ENCODE assay signal across 21 mouse cellular contexts in genomic region chr17:29503700-29504099, GRCm38 (mm10). TPM values are rescaled to one million over a fixed set of nuclear protein-coding genes. Genes with fewer than 3 reads are reported as not detected.
DNase-seq lines count a peak whose midpoint lies in the region; ATAC-seq and TF ChIP-seq lines count a peak whose summit lies in the region.
"Had no signal": no experiment of that assay in that cellular context is flagged by ENCODE, and none has a peak within 500 bp of the region (broad histone marks: within the 10 kb centered on the region; RNA-seq: fewer than 3 reads in every experiment).

No protein-coding gene starts in this region.

- TF ChIP-seq EP300 in heart, postnatal 0 days (IDR thresholded peaks at IDR 0.05; ENCODE audit: low read depth), result no peak
- TF ChIP-seq EP300 in lung, postnatal 0 days (IDR thresholded peaks at IDR 0.05), result no peak

- H3K27me3 ChIP-seq in heart, postnatal 0 days (ENCODE audit: control insufficient read depth, insufficient read depth, low read length), result no peaks in the 10 kb centered on the region
- no peaks in the 10 kb centered on the region for H3K27me3 ChIP-seq in lung, postnatal 0 days (replicated peaks; ENCODE audit: insufficient read depth, low read length)
- H3K27me3 ChIP-seq in small intestine, adult 2 months (ENCODE audit: control insufficient read depth, insufficient read depth, low read length), result no peaks in the 10 kb centered on the region

- peak; percentile 28 for TF ChIP-seq CTCF in heart, postnatal 0 days (IDR thresholded peaks at IDR 0.05; ENCODE audit: low read depth)
- TF ChIP-seq CTCF in lung, postnatal 0 days (IDR thresholded peaks at IDR 0.05), result peak; percentile 51
- peak; percentile 24; the same call in 1 of the 2 replicates for TF ChIP-seq CTCF in small intestine, adult 2 months (IDR thresholded peaks at IDR 0.05; ENCODE audit: extremely low read depth, insufficient read length, insufficient replicate concordance, low read depth, low read length)

- 79% methylated on average over 5 of the region's 5 CpGs for WGBS in heart, postnatal 0 days
- 81% methylated on average over 5 of the region's 5 CpGs for WGBS in lung, postnatal 0 days
- WGBS in small intestine, adult 2 months, result 81% methylated on average over 5 of the region's 5 CpGs

- no peak for ATAC-seq in heart, postnatal 0 days (ENCODE audit: insufficient read depth, low read depth)
- no peak for ATAC-seq in lung, postnatal 0 days

- H3K27ac ChIP-seq in heart, postnatal 0 days (ENCODE audit: low read depth), result no peak overlapping the region
- H3K27ac ChIP-seq in lung, postnatal 0 days (ENCODE audit: low read length), result no peak overlapping the region
- no peak overlapping the region for H3K27ac ChIP-seq in small intestine, adult 2 months (ENCODE audit: insufficient read depth, low read depth, low read length)
- H3K27ac ChIP-seq: embryonic facial prominence, embryonic 10.5 days had no signal

- peaks cover 6% of the 10 kb centered on the region; the same call in 1 of the 2 replicates for H3K4me1 ChIP-seq in heart, postnatal 0 days (ENCODE audit: control insufficient read depth, insufficient read depth)
- H3K4me1 ChIP-seq in lung, postnatal 0 days (ENCODE audit: insufficient read depth, low read depth, low read length), result peaks cover 6% of the 10 kb centered on the region; the same call in 1 of the 2 replicates
- H3K4me1 ChIP-seq in small intestine, adult 2 months (ENCODE audit: control insufficient read depth, insufficient read depth, insufficient read length, low read length), result peaks cover 5% of the 10 kb centered on the region

- H3K4me2 ChIP-seq in heart, postnatal 0 days (ENCODE audit: low read depth, low read length), result peak overlapping the region; percentile 56; the same call in 1 of the 2 replicates
- H3K4me2 ChIP-seq in lung, postnatal 0 days (replicated peaks; ENCODE audit: low read depth, low read length), result no peak overlapping the region; the same call in 1 of the 2 replicates

- intact Hi-C loops in heart, postnatal 10 days (cut with DNase I), result no loop called here

- H3K9ac ChIP-seq in heart, postnatal 0 days (replicated peaks; ENCODE audit: low read depth, low read length), result no peak overlapping the region
- no peak overlapping the region for H3K9ac ChIP-seq in lung, postnatal 0 days (replicated peaks; ENCODE audit: low read depth)

- no peaks in the 10 kb centered on the region for H3K9me3 ChIP-seq in heart, postnatal 0 days (replicated peaks; ENCODE audit: control insufficient read depth, low read length)
- H3K9me3 ChIP-seq in lung, postnatal 0 days (ENCODE audit: low read length), result no peaks in the 10 kb centered on the region
- H3K9me3 ChIP-seq: embryonic facial prominence, embryonic 10.5 days had no signal

- H3K4me3 ChIP-seq in heart, postnatal 0 days (ENCODE audit: low read depth, low read length), result no peak overlapping the region
- H3K4me3 ChIP-seq in lung, postnatal 0 days (ENCODE audit: low read depth, low read length), result no peak overlapping the region
- no peak overlapping the region for H3K4me3 ChIP-seq in small intestine, adult 2 months (ENCODE audit: low read depth, low read length)

- no peaks in the 10 kb centered on the region for H3K36me3 ChIP-seq in heart, postnatal 0 days (replicated peaks; ENCODE audit: control insufficient read depth, insufficient read depth, low read length)
- no peaks in the 10 kb centered on the region for H3K36me3 ChIP-seq in lung, postnatal 0 days (ENCODE audit: insufficient read depth, low read length)
- H3K36me3 ChIP-seq in small intestine, adult 2 months (ENCODE audit: control insufficient read depth, insufficient read depth, low read length), result no peaks in the 10 kb centered on the region
- H3K36me3 ChIP-seq: embryonic facial prominence, embryonic 10.5 days; G1E had no signal

- TF ChIP-seq POLR2A in small intestine, adult 2 months (IDR thresholded peaks at IDR 0.05; ENCODE audit: low read depth, low read length), result no peak

- DNase-seq in heart, postnatal 0 days (ENCODE audit: low spot score), result no peak
- DNase-seq in heart, postnatal 10 days, result no peak
- DNase-seq in lung, postnatal 0 days (ENCODE audit: low spot score), result no peak
- DNase-seq in lung, postnatal 25 days (ENCODE audit: low spot score), result no peak
- DNase-seq in R1 (ENCODE audit: low read depth, low spot score), result peak; percentile 69
- no peak for DNase-seq in frontal cortex, postnatal 25 days (ENCODE audit: low spot score in 2 of 2)
- DNase-seq in cerebellum, adult 18-20 months, result no peak
- DNase-seq: adrenal gland, adult 2 months; cerebellum, adult 11 months; left cerebral cortex, postnatal 4 days; right cerebral cortex, postnatal 4 days had no signal

RNA-seq across cellular contexts. Expression of gene Pim1, which starts 13.1 kb away (rescaled TPM):
- total RNA-seq in heart, postnatal 0 days (2014; rRNA removed; ENCODE audit: low replicate concordance), result 58.4 and 81.0 TPM in 2 replicates
- 28.6 and 29.2 TPM in 2 replicates for polyA plus RNA-seq in heart, postnatal 0 days (2015; fragmentation: Nextera tagmentation; extraction: Ambion mirVana)
- 10 to 100 TPM; 40.6 to 51.5 TPM for total RNA-seq in heart, postnatal 10 days (2021)
- 30.0 and 49.5 TPM in 2 replicates for polyA plus RNA-seq in lung, postnatal 0 days (2015; fragmentation: Nextera tagmentation; extraction: Ambion mirVana)
- polyA plus RNA-seq in small intestine, adult 2 months (2012; rRNA removed), result 38.9 and 160 TPM in 2 replicates

RNA-seq across cellular contexts. Expression of gene Gm17657, which starts 45.7 kb away (rescaled TPM):
- total RNA-seq in heart, postnatal 0 days (2014; rRNA removed; ENCODE audit: low replicate concordance), result not detected in 2 replicates
- polyA plus RNA-seq in heart, postnatal 0 days (2015; fragmentation: Nextera tagmentation; extraction: Ambion mirVana), result not detected in 2 replicates
- not detected for total RNA-seq in heart, postnatal 10 days (2021)
- not detected in 2 replicates for polyA plus RNA-seq in lung, postnatal 0 days (2015; fragmentation: Nextera tagmentation; extraction: Ambion mirVana)
- not detected in 2 replicates for polyA plus RNA-seq in small intestine, adult 2 months (2012; rRNA removed)
- total RNA-seq: adrenal gland, adult 2 months; gastrocnemius, adult 8-10 months; layer of hippocampus, adult 18-20 months; left cerebral cortex, postnatal 4 days; megakaryocyte-erythroid progenitor cell, adult 5-6 weeks had no signal
- polyA plus RNA-seq: adrenal gland, adult 2 months; embryonic facial prominence, embryonic 10.5 days; forebrain, embryonic 11.5 days; G1E; heart, embryonic 16.5 days; stomach, embryonic 16.5 days; urinary bladder, adult 2 months had no signal

RNA-seq across cellular contexts. Expression of gene Tbc1d22b, which starts 45.9 kb away (rescaled TPM):
- total RNA-seq in heart, postnatal 0 days (2014; rRNA removed; ENCODE audit: low replicate concordance), result 7.0 and 8.0 TPM in 2 replicates
- polyA plus RNA-seq in heart, postnatal 0 days (2015; fragmentation: Nextera tagmentation; extraction: Ambion mirVana), result 5.3 and 5.5 TPM in 2 replicates
- total RNA-seq in heart, postnatal 10 days (2021), result 10 to 100 TPM; 15.4 to 16.2 TPM
- polyA plus RNA-seq in lung, postnatal 0 days (2015; fragmentation: Nextera tagmentation; extraction: Ambion mirVana), result 5.9 and 6.7 TPM in 2 replicates
- 13.8 and 27.3 TPM in 2 replicates for polyA plus RNA-seq in small intestine, adult 2 months (2012; rRNA removed)

RNA-seq across cellular contexts. Expression of gene Tmem217, which starts 48.5 kb away (rescaled TPM):
- total RNA-seq in heart, postnatal 0 days (2014; rRNA removed; ENCODE audit: low replicate concordance), result not detected in 2 replicates
- 0.23 and 0.45 TPM in 2 replicates for polyA plus RNA-seq in heart, postnatal 0 days (2015; fragmentation: Nextera tagmentation; extraction: Ambion mirVana)
- total RNA-seq in heart, postnatal 10 days (2021), result not detected
- polyA plus RNA-seq in lung, postnatal 0 days (2015; fragmentation: Nextera tagmentation; extraction: Ambion mirVana), result 0.31 and 0.76 TPM in 2 replicates
- polyA plus RNA-seq in small intestine, adult 2 months (2012; rRNA removed), result 0.29 TPM in 1 of 2 replicates, not detected in the other
- total RNA-seq: adrenal gland, adult 2 months; gastrocnemius, adult 8-10 months; layer of hippocampus, adult 18-20 months; left cerebral cortex, postnatal 4 days; megakaryocyte-erythroid progenitor cell, adult 5-6 weeks had no signal
- polyA plus RNA-seq: G1E had no signal
